Mouse (Mus musculus) neural tube, embryonic 11.5 days (tissue): ENCODE data around the gene Zfp109. TPM values are rescaled to one million over a fixed set of nuclear protein-coding genes. Genes with fewer than 3 reads are reported as not detected.

Experiments used
- ATAC-seq: fragments of 200-750 bp; cut with Nextera tagmentation; 2 replicates; pipeline ENCODE4 v1.8.0; 2017; ENCODE audit warnings: moderate number of reproducible peaks, mild to moderate bottlenecking, moderate TSS enrichment, moderate library complexity; ENCODE audit not compliant: insufficient read depth, low FRiP score, low TSS enrichment
- DNase-seq: peaks from one replicate; pipeline ENCODE4 v3.0.0-alpha.2; 2015; ENCODE audit warnings: low spot score
- H3K27ac ChIP-seq: fragments of 300-500 bp; sonication (generic); 2 replicates; pipeline ENCODE4 v1.5.1; 2014; ENCODE audit warnings: low read depth, mild to moderate bottlenecking, low read length
- H3K27me3 ChIP-seq: fragments of 300-500 bp; sonication (generic); 2 replicates; pipeline ENCODE4 v1.6.1; 2014; ENCODE audit warnings: mild to moderate bottlenecking, low read length, mixed read lengths; ENCODE audit not compliant: control insufficient read depth, insufficient read depth
- H3K36me3 ChIP-seq: fragments of 300-500 bp; sonication (generic); 2 replicates; pipeline ENCODE4 v1.6.1; 2014; ENCODE audit warnings: mild to moderate bottlenecking, low read length, moderate library complexity, mixed read lengths; ENCODE audit not compliant: control insufficient read depth, insufficient read depth
- H3K4me1 ChIP-seq: fragments of 300-500 bp; sonication (generic); 2 replicates; pipeline ENCODE4 v1.6.1; 2014; ENCODE audit warnings: low read length, mixed read lengths; ENCODE audit not compliant: control insufficient read depth, insufficient read depth
- H3K4me2 ChIP-seq: fragments of 300-500 bp; sonication (generic); 2 replicates; pipeline ENCODE4 v1.6.1; 2014; ENCODE audit warnings: low read depth, mild to moderate bottlenecking, moderate library complexity
- H3K4me3 ChIP-seq: fragments of 300-500 bp; sonication (generic); 2 replicates; pipeline ENCODE4 v1.5.1; 2014; ENCODE audit warnings: low read depth, low read length
- H3K9ac ChIP-seq: fragments of 300-500 bp; sonication (generic); 2 replicates; pipeline ENCODE4 v1.6.1; 2014; ENCODE audit warnings: mild to moderate bottlenecking, low read length
- H3K9me3 ChIP-seq: fragments of 300-500 bp; sonication (generic); 2 replicates; pipeline ENCODE4 v1.6.1; 2016; ENCODE audit warnings: low read length; ENCODE audit not compliant: control insufficient read depth
- WGBS: fragments of 180-500 bp; shearing (Covaris S2); extraction: QIAGEN DNeasy Blood & Tissue Kit; methylation state at CpG from one replicate; pipeline ENCODE4 v1.1.7; 2014; 5-methylcytosine and 5-hydroxymethylcytosine counted together
- polyA plus RNA-seq: library from polyadenylated mRNA; unstranded; fragments of >200 nt; fragmentation: Nextera tagmentation; extraction: Ambion mirVana; gene quantifications from 2 replicates; pipeline ENCODE4 v1.2.1, GENCODE M21; 2014

Zfp109 gene
- polyA plus RNA-seq, 1 experiment from 2014 or later = 5.5 TPM

GRCm38 (mm10) chr7:24189571-24189944 lies 47.8 kb downstream of the Zfp109 start:
- Histone ChIP-seq H3K27me3 (no peaks in the 10 kb centered on the region), H3K36me3 (no peaks in the 10 kb centered on the region; the same call in 1 of the 2 replicates), H3K4me1 (no peaks in the 10 kb centered on the region), H3K4me3 (no peak overlapping the region), H3K9ac (no peak overlapping the region), H3K27ac (no peak overlapping the region), H3K4me2 (no peak overlapping the region), H3K9me3 (peaks cover 5% of the 10 kb centered on the region; the same call in 1 of the 2 replicates)
- DNase-seq (no peak), ATAC-seq (no peak)
- WGBS = 80% methylated on average over 5 of the region's 5 CpGs

- no peak overlapping the region for H3K27ac ChIP-seq
- no peaks in the 10 kb centered on the region; the same call in 1 of the 2 replicates for H3K36me3 ChIP-seq
- DNase-seq (no peak), ATAC-seq (no peak)
- no peaks in the 10 kb centered on the region for H3K4me1 ChIP-seq
- 77% methylated on average over 4 of the region's 4 CpGs for WGBS
- peaks cover 2% of the 10 kb centered on the region; the same call in 1 of the 2 replicates for H3K9me3 ChIP-seq
- no peak overlapping the region for H3K9ac ChIP-seq
- no peaks in the 10 kb centered on the region for H3K27me3 ChIP-seq
- no peak overlapping the region for H3K4me2 ChIP-seq
- H3K4me3 ChIP-seq = no peak overlapping the region
Measured at GRCm38 (mm10) chr7:24188901-24189570, 48.3 kb downstream of the Zfp109 start.

- WGBS = 56% methylated on average over 1 of the region's 1 CpGs
- no peak overlapping the region for H3K4me2 ChIP-seq
- no peaks in the 10 kb centered on the region for H3K4me1 ChIP-seq
- no peaks in the 10 kb centered on the region for H3K9me3 ChIP-seq
- no peak overlapping the region for H3K9ac ChIP-seq
- H3K4me3 ChIP-seq = no peak overlapping the region
- no peak overlapping the region for H3K27ac ChIP-seq
- no peaks in the 10 kb centered on the region for H3K36me3 ChIP-seq
- DNase-seq = no peak
- ATAC-seq = no peak
- H3K27me3 ChIP-seq = no peaks in the 10 kb centered on the region
Measured at GRCm38 (mm10) chr7:24187611-24188010, 49.7 kb downstream of the Zfp109 start.

Other genes with a start within 250 kb of the Zfp109 start
- not detected in 2 replicates for gene V1rd19, start 235.9 kb downstream of the Zfp109 start, polyA plus RNA-seq
- gene Vmn1r183, start 184.3 kb downstream of the Zfp109 start, polyA plus RNA-seq = not detected in 2 replicates
- 31.9 and 37.7 TPM in 2 replicates for gene Zfp180, start 155.6 kb downstream of the Zfp109 start, polyA plus RNA-seq
- 3.6 and 4.4 TPM in 2 replicates for gene Zfp112, start 125.2 kb downstream of the Zfp109 start, polyA plus RNA-seq
- gene Zfp235, start 103.4 kb downstream of the Zfp109 start, polyA plus RNA-seq = 16.9 and 20.8 TPM in 2 replicates
- gene Zfp114, start 62.5 kb downstream of the Zfp109 start, polyA plus RNA-seq = 3.8 and 4.3 TPM in 2 replicates
- gene Zfp111, start 26.1 kb downstream of the Zfp109 start, polyA plus RNA-seq = 11.1 and 12.4 TPM in 2 replicates
- gene Zfp108, start 17.2 kb upstream of the Zfp109 start, polyA plus RNA-seq = 3.4 and 3.7 TPM in 2 replicates
- 8.1 and 9.2 TPM in 2 replicates for gene Zfp93, start 32.9 kb upstream of the Zfp109 start, polyA plus RNA-seq
- gene Zfp61, start 63.7 kb upstream of the Zfp109 start, polyA plus RNA-seq = 34.4 and 40.9 TPM in 2 replicates
- gene Zfp94, start 79.1 kb upstream of the Zfp109 start, polyA plus RNA-seq = 12.2 and 16.5 TPM in 2 replicates
- not detected in 2 replicates for gene Tescl, start 96.4 kb upstream of the Zfp109 start, polyA plus RNA-seq
- not detected in 2 replicates for gene Lypd5, start 111.6 kb upstream of the Zfp109 start, polyA plus RNA-seq
- 2.4 and 3.8 TPM in 2 replicates for gene Kcnn4, start 132.7 kb upstream of the Zfp109 start, polyA plus RNA-seq
- gene Smg9, start 162.1 kb upstream of the Zfp109 start, polyA plus RNA-seq = 21.8 and 27.3 TPM in 2 replicates
- not detected in 2 replicates for gene Irgc1, start 214.7 kb upstream of the Zfp109 start, polyA plus RNA-seq
- gene Plaur, start 224.9 kb upstream of the Zfp109 start, polyA plus RNA-seq = 1.5 and 2.2 TPM in 2 replicates
- gene Cadm4, start 244.5 kb upstream of the Zfp109 start, polyA plus RNA-seq = 6.9 and 8.1 TPM in 2 replicates